Mouse (Mus musculus) forebrain, embryonic 13.5 days (tissue): ENCODE results near the gene Prpf8. TPM values are rescaled to one million over a fixed set of nuclear protein-coding genes. Genes with fewer than 3 reads are reported as not detected.
A peak's percentile ranks its signal among the peaks of the same experiment; 100 is the strongest.

Experiments
- ATAC-seq: fragments of 200-750 bp; cut with Nextera tagmentation; 2 replicates; pipeline ENCODE4 v1.8.0; 2017
- H3K27ac ChIP-seq: fragments of 300-500 bp; sonication (generic); 2 replicates; pipeline ENCODE4 v1.5.1; 2015; ENCODE audit warnings: inconsistent platforms, mild to moderate bottlenecking, moderate library complexity
- H3K27me3 ChIP-seq: fragments of 300-500 bp; sonication (generic); 2 replicates; pipeline ENCODE4 v1.6.1; 2015; ENCODE audit warnings: mild to moderate bottlenecking, inconsistent platforms
- H3K36me3 ChIP-seq: fragments of 300-500 bp; sonication (generic); 2 replicates; pipeline ENCODE4 v1.6.1; 2015; ENCODE audit warnings: mild to moderate bottlenecking, inconsistent platforms; ENCODE audit not compliant: poor library complexity, severe bottlenecking
- H3K4me1 ChIP-seq: fragments of 300-500 bp; sonication (generic); 2 replicates; pipeline ENCODE4 v1.6.1; 2015; ENCODE audit warnings: inconsistent platforms
- H3K4me2 ChIP-seq: fragments of 300-500 bp; sonication (generic); 2 replicates; pipeline ENCODE4 v1.6.1; 2015; ENCODE audit warnings: inconsistent platforms, mild to moderate bottlenecking, moderate library complexity
- H3K4me3 ChIP-seq: fragments of 300-500 bp; sonication (generic); 2 replicates; pipeline ENCODE4 v1.5.1; 2015; ENCODE audit warnings: mild to moderate bottlenecking, inconsistent platforms
- H3K9ac ChIP-seq: fragments of 300-500 bp; sonication (generic); 2 replicates; pipeline ENCODE4 v1.6.1; 2015; ENCODE audit warnings: mild to moderate bottlenecking, inconsistent platforms
- H3K9me3 ChIP-seq: fragments of 300-500 bp; sonication (generic); replicated peaks from 2 replicates; pipeline ENCODE4 v1.6.1; 2016; ENCODE audit warnings: inconsistent platforms
- WGBS: fragments of 180-500 bp; shearing (Covaris S2); methylation state at CpG from one replicate; pipeline ENCODE4 v1.1.7; 2015; 5-methylcytosine and 5-hydroxymethylcytosine counted together
- polyA plus RNA-seq: library from polyadenylated mRNA; unstranded; fragments of >200 nt; fragmentation: Nextera tagmentation; extraction: Ambion mirVana; gene quantifications from 2 replicates; pipeline ENCODE4 v1.2.1, GENCODE M21; 2015

Gene Prpf8
- polyA plus RNA-seq = 56.3 and 63.2 TPM in 2 replicates

GRCm38 (mm10) chr11:75486601-75487285 lies at the start of gene Prpf8:
TSS of gene Prpf8 (plus strand) at chr11:75486816.
- under 1% methylated on average over 52 of the region's 52 CpGs for WGBS
- H3K36me3 ChIP-seq = peaks cover 40% of the 10 kb centered on the region
- peak within 1 kb of the TSS; percentile 99 for H3K4me2 ChIP-seq
- peak within 1 kb of the TSS; percentile 95 for H3K4me3 ChIP-seq
- H3K27ac ChIP-seq = peak within 1 kb of the TSS; percentile 68
- H3K9ac ChIP-seq = peak within 1 kb of the TSS; percentile 98
- H3K27me3 ChIP-seq = peaks cover 10% of the 10 kb centered on the region
- ATAC-seq = peak; percentile 100
- H3K9me3 ChIP-seq = no peaks in the 10 kb centered on the region
- H3K4me1 ChIP-seq = peaks cover 14% of the 10 kb centered on the region

GRCm38 (mm10) chr11:75438194-75438593 lies 48.4 kb upstream of the Prpf8 start:
- Histone ChIP-seq H3K27ac (no peak overlapping the region), H3K9ac (no peak overlapping the region), H3K36me3 (peaks cover 15% of the 10 kb centered on the region), H3K9me3 (peaks cover 8% of the 10 kb centered on the region), H3K27me3 (no peaks in the 10 kb centered on the region), H3K4me1 (peaks cover 5% of the 10 kb centered on the region; the same call in 1 of the 2 replicates), H3K4me3 (no peak overlapping the region), H3K4me2 (no peak overlapping the region)
- 84% methylated on average over 13 of the region's 13 CpGs for WGBS
- no peak for ATAC-seq

GRCm38 (mm10) chr11:75438804-75439203 lies 47.8 kb upstream of the Prpf8 start:
- Histone ChIP-seq H3K4me3 (no peak overlapping the region), H3K9ac (no peak overlapping the region), H3K4me1 (peaks cover 5% of the 10 kb centered on the region; the same call in 1 of the 2 replicates), H3K9me3 (peaks cover 8% of the 10 kb centered on the region), H3K4me2 (no peak overlapping the region), H3K27ac (no peak overlapping the region), H3K36me3 (peaks cover 15% of the 10 kb centered on the region), H3K27me3 (no peaks in the 10 kb centered on the region)
- WGBS = 85% methylated on average over 3 of the region's 3 CpGs
- ATAC-seq = no peak

- Histone ChIP-seq H3K36me3 (peaks cover 15% of the 10 kb centered on the region), H3K4me1 (peaks cover 5% of the 10 kb centered on the region; the same call in 1 of the 2 replicates), H3K27ac (no peak within 1 kb of the TSS), H3K4me2 (no peak within 1 kb of the TSS), H3K27me3 (no peaks in the 10 kb centered on the region), H3K4me3 (no peak within 1 kb of the TSS), H3K9ac (no peak within 1 kb of the TSS), H3K9me3 (peaks cover 3% of the 10 kb centered on the region; the same call in 1 of the 2 replicates)
- WGBS = 89% methylated on average over 6 of the region's 6 CpGs
- ATAC-seq = no peak
These were observed 47.3 kb upstream of the Prpf8 start, which contains the start of gene Serpinf2 for GRCm38 (mm10) chr11:75439363-75439762. TSS of gene Serpinf2 (minus strand) at chr11:75439591.

GRCm38 (mm10) chr11:75439951-75440350 lies 46.7 kb upstream of the Prpf8 start:
- Histone ChIP-seq H3K27me3 (no peaks in the 10 kb centered on the region), H3K27ac (no peak overlapping the region), H3K4me2 (no peak overlapping the region), H3K36me3 (peaks cover 20% of the 10 kb centered on the region), H3K4me1 (peaks cover 5% of the 10 kb centered on the region; the same call in 1 of the 2 replicates), H3K4me3 (no peak overlapping the region), H3K9me3 (no peaks in the 10 kb centered on the region), H3K9ac (no peak overlapping the region)
- WGBS = 85% methylated on average over 3 of the region's 3 CpGs
- ATAC-seq = no peak

GRCm38 (mm10) chr11:75441034-75441433 lies 45.6 kb upstream of the Prpf8 start:
- peaks cover 5% of the 10 kb centered on the region; the same call in 1 of the 2 replicates for H3K4me1 ChIP-seq
- peaks cover 31% of the 10 kb centered on the region for H3K36me3 ChIP-seq
- H3K4me2 ChIP-seq = no peak overlapping the region
- no peak overlapping the region for H3K4me3 ChIP-seq
- no peak overlapping the region for H3K9ac ChIP-seq
- 90% methylated on average over 7 of the region's 7 CpGs for WGBS
- ATAC-seq = no peak
- H3K9me3 ChIP-seq = no peaks in the 10 kb centered on the region
- H3K27ac ChIP-seq = no peak overlapping the region
- H3K27me3 ChIP-seq = no peaks in the 10 kb centered on the region

GRCm38 (mm10) chr11:75441601-75442000 lies 45.0 kb upstream of the Prpf8 start:
- H3K27ac ChIP-seq = no peak overlapping the region
- no peaks in the 10 kb centered on the region for H3K27me3 ChIP-seq
- no peak overlapping the region for H3K4me3 ChIP-seq
- H3K9ac ChIP-seq = 0 out of 2 replicates have a peak overlapping the region, but pooled peaks have one; percentile 12
- WGBS = 64% methylated on average over 16 of the region's 16 CpGs
- H3K36me3 ChIP-seq = peaks cover 33% of the 10 kb centered on the region
- H3K4me1 ChIP-seq = peaks cover 5% of the 10 kb centered on the region; the same call in 1 of the 2 replicates
- ATAC-seq = no peak
- H3K4me2 ChIP-seq = no peak overlapping the region
- no peaks in the 10 kb centered on the region for H3K9me3 ChIP-seq

- Histone ChIP-seq H3K27ac (no peak overlapping the region), H3K27me3 (no peaks in the 10 kb centered on the region), H3K4me2 (no peak overlapping the region), H3K4me3 (no peak overlapping the region), H3K9ac (no peak overlapping the region), H3K4me1 (peaks cover 5% of the 10 kb centered on the region; the same call in 1 of the 2 replicates), H3K9me3 (no peaks in the 10 kb centered on the region), H3K36me3 (peaks cover 50% of the 10 kb centered on the region)
- ATAC-seq = no peak
- WGBS = 51% methylated on average over 8 of the region's 8 CpGs
These were observed 42.9 kb upstream of the Prpf8 start for GRCm38 (mm10) chr11:75443711-75444110.

- no peak overlapping the region for H3K4me3 ChIP-seq
- 83% methylated on average over 3 of the region's 3 CpGs for whole genome bisulfite sequencing
- no peak overlapping the region for H3K27ac ChIP-seq
- no peaks in the 10 kb centered on the region for H3K9me3 ChIP-seq
- no peak overlapping the region for H3K9ac ChIP-seq
- peaks cover 62% of the 10 kb centered on the region for H3K36me3 ChIP-seq
- ATAC-seq = no peak
- 0 out of 2 replicates have a peak, but pooled peaks cover under 1% of the 10 kb centered on the region for H3K27me3 ChIP-seq
- no peak overlapping the region for H3K4me2 ChIP-seq
- H3K4me1 ChIP-seq = peaks cover 5% of the 10 kb centered on the region
These were observed 38.0 kb upstream of the Prpf8 start for GRCm38 (mm10) chr11:75448575-75448974.

GRCm38 (mm10) chr11:75449695-75450094 lies 36.9 kb upstream of the Prpf8 start:
- Histone ChIP-seq H3K27me3 (0 out of 2 replicates have a peak, but pooled peaks cover 5% of the 10 kb centered on the region), H3K9ac (no peak overlapping the region), H3K4me3 (no peak overlapping the region), H3K4me1 (peaks cover 13% of the 10 kb centered on the region), H3K9me3 (no peaks in the 10 kb centered on the region), H3K4me2 (no peak overlapping the region), H3K27ac (no peak overlapping the region), H3K36me3 (peaks cover 59% of the 10 kb centered on the region)
- WGBS = 84% methylated on average over 7 of the region's 7 CpGs
- no peak for ATAC-seq

GRCm38 (mm10) chr11:75450304-75450908 lies 36.2 kb upstream of the Prpf8 start:
- H3K27ac ChIP-seq = no peak overlapping the region
- no peak overlapping the region for H3K4me2 ChIP-seq
- H3K4me3 ChIP-seq = no peak overlapping the region
- ATAC-seq = no peak
- 92% methylated on average over 8 of the region's 8 CpGs for WGBS
- peaks cover 18% of the 10 kb centered on the region for H3K4me1 ChIP-seq
- no peaks in the 10 kb centered on the region for H3K9me3 ChIP-seq
- H3K27me3 ChIP-seq = 0 out of 2 replicates have a peak, but pooled peaks cover 5% of the 10 kb centered on the region
- H3K36me3 ChIP-seq = peaks cover 52% of the 10 kb centered on the region
- no peak overlapping the region for H3K9ac ChIP-seq

- 93% methylated on average over 15 of the region's 15 CpGs for WGBS
- Histone ChIP-seq H3K4me3 (no peak overlapping the region), H3K9me3 (no peaks in the 10 kb centered on the region), H3K4me1 (peaks cover 18% of the 10 kb centered on the region), H3K9ac (no peak overlapping the region), H3K27me3 (0 out of 2 replicates have a peak, but pooled peaks cover 5% of the 10 kb centered on the region), H3K27ac (no peak overlapping the region), H3K36me3 (peaks cover 47% of the 10 kb centered on the region), H3K4me2 (no peak overlapping the region)
- no peak for ATAC-seq
These were observed 35.7 kb upstream of the Prpf8 start for GRCm38 (mm10) chr11:75450936-75451335.
